Mouse (Mus musculus): ENCODE results near the gene Acot3.

Acot3 gene

GRCm38 (mm10) chr12:84107012-84107411, 55.1 kb downstream of the Acot3 start:
- no peak for DNase-seq

GRCm38 (mm10) chr12:84107692-84108091, 55.7 kb downstream of the Acot3 start:
- no peak for DNase-seq

GRCm38 (mm10) chr12:84109924-84110323, 58.0 kb downstream of the Acot3 start:
- DNase-seq, result no peak

Data from cerebellum, postnatal 10 days (tissue).